21 mouse cellular contexts compared by ENCODE assay signal in the genomic region with DNA sequence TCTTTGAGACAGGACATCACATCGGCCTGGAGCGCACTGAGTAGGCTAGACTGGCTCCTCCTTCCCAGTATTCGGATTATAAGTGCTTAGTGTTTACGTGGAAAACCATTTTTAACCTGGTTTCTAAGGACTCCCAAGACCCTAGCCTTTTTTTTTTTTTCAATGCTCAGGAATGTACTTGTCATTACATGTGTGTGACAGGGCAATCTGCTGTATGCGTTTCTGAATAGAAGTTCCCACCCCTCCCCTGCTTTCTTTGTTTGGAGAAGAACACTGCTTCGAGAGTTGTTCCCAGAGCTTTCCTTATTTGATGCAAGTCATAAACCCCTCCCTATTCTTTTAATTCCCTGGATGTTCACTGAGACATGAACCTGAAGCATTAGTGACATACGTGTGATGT. TPM values are rescaled to one million over a fixed set of nuclear protein-coding genes. Genes with fewer than 3 reads are reported as not detected.
DNase-seq lines count a peak whose midpoint lies in the region; ATAC-seq and TF ChIP-seq lines count a peak whose summit lies in the region.
"Had no signal": no experiment of that assay in that cellular context is flagged by ENCODE, and none has a peak within 500 bp of the region (broad histone marks: within the 10 kb centered on the region; RNA-seq: fewer than 3 reads in every experiment).

No protein-coding gene starts in this region.

- DNase-seq in forebrain, postnatal 0 days = no peak
- DNase-seq in forebrain, embryonic 11.5 days (ENCODE audit: low spot score) = no peak
- DNase-seq in R1 (ENCODE audit: low read depth, low spot score) (peak; percentile 20), liver (no peak)
- DNase-seq in urinary bladder, postnatal 10 days (ENCODE audit: low spot score) = no peak
- DNase-seq: adrenal gland, adult 8-10 months; adrenal gland, postnatal 14 days; adrenal gland, postnatal 36 days; cerebellum, adult 11-12 months; cerebellum, adult 2 months; cerebellum, adult 9-10 months; cerebellum, postnatal 10 days; cerebellum, postnatal 25 days had no signal

- no peaks in the 10 kb centered on the region for H3K9me3 ChIP-seq in forebrain, postnatal 0 days (ENCODE audit: low read length)
- no peaks in the 10 kb centered on the region for H3K9me3 ChIP-seq in forebrain, embryonic 11.5 days (ENCODE audit: control insufficient read depth, low read length)
- H3K9me3 ChIP-seq: embryonic facial prominence, embryonic 10.5 days; embryonic facial prominence, embryonic 12.5 days; forebrain, embryonic 12.5 days; G1E had no signal

- no peak overlapping the region for H3K4me3 ChIP-seq in forebrain, postnatal 0 days (ENCODE audit: low read depth, low read length)
- H3K4me3 ChIP-seq in forebrain, embryonic 11.5 days (ENCODE audit: low read depth, low read length) = no peak overlapping the region
- H3K4me3 ChIP-seq: embryonic facial prominence, embryonic 10.5 days; embryonic facial prominence, embryonic 12.5 days; forebrain, embryonic 12.5 days had no signal

- peak; percentile 53; the same call in 1 of the 2 replicates for ATAC-seq in forebrain, postnatal 0 days
- ATAC-seq in forebrain, embryonic 11.5 days (replicated peaks; ENCODE audit: low FRiP score) = no peak
- ATAC-seq: activated CD4-positive, CD25-positive, alpha-beta regulatory T cell, adult 4 months; forebrain, embryonic 14.5 days; Patski had no signal

- no peak overlapping the region for H3K27ac ChIP-seq in forebrain, postnatal 0 days (ENCODE audit: low read depth, low read length)
- H3K27ac ChIP-seq in forebrain, embryonic 11.5 days (ENCODE audit: low read depth, low read length) = no peak overlapping the region
- H3K27ac ChIP-seq: embryonic facial prominence, embryonic 10.5 days; embryonic facial prominence, embryonic 12.5 days; forebrain, embryonic 12.5 days had no signal

- no peak overlapping the region for H3K9ac ChIP-seq in forebrain, postnatal 0 days
- no peak overlapping the region for H3K9ac ChIP-seq in forebrain, embryonic 11.5 days (ENCODE audit: low read length)
- H3K9ac ChIP-seq: embryonic facial prominence, embryonic 12.5 days; forebrain, embryonic 12.5 days had no signal

- H3K36me3 ChIP-seq in forebrain, postnatal 0 days (ENCODE audit: insufficient read depth) = no peaks in the 10 kb centered on the region
- no peaks in the 10 kb centered on the region for H3K36me3 ChIP-seq in forebrain, embryonic 11.5 days (ENCODE audit: control insufficient read depth, insufficient read depth, low read length)
- H3K36me3 ChIP-seq: embryonic facial prominence, embryonic 10.5 days; embryonic facial prominence, embryonic 12.5 days; forebrain, embryonic 12.5 days; G1E had no signal

- no peaks in the 10 kb centered on the region for H3K27me3 ChIP-seq in forebrain, postnatal 0 days (ENCODE audit: insufficient read depth, low read length)
- H3K27me3 ChIP-seq in forebrain, embryonic 11.5 days (ENCODE audit: control insufficient read depth, insufficient read depth, low read length) = no peaks in the 10 kb centered on the region
- H3K27me3 ChIP-seq: embryonic facial prominence, embryonic 12.5 days; forebrain, embryonic 12.5 days had no signal

- no peaks in the 10 kb centered on the region for H3K4me1 ChIP-seq in forebrain, postnatal 0 days (ENCODE audit: insufficient read depth)
- H3K4me1 ChIP-seq in forebrain, embryonic 11.5 days (replicated peaks; ENCODE audit: control insufficient read depth, insufficient read depth, low read length) = no peaks in the 10 kb centered on the region

- TF ChIP-seq CTCF in forebrain, postnatal 0 days (IDR thresholded peaks at IDR 0.05; ENCODE audit: low read depth) = no peak

- no peak overlapping the region for H3K4me2 ChIP-seq in forebrain, postnatal 0 days (ENCODE audit: low read depth)
- H3K4me2 ChIP-seq in forebrain, embryonic 11.5 days (ENCODE audit: low read depth, low read length, severe bottlenecking) = no peak overlapping the region
- H3K4me2 ChIP-seq: embryonic facial prominence, embryonic 12.5 days; forebrain, embryonic 12.5 days had no signal

- 62% methylated on average over 7 of the region's 7 CpGs for WGBS in forebrain, postnatal 0 days
- WGBS in forebrain, embryonic 11.5 days = 77% methylated on average over 7 of the region's 7 CpGs

RNA-seq across cellular contexts. Expression of a gene that starts 9.0 kb away (rescaled TPM):
- total RNA-seq in forebrain, postnatal 0 days (2014; rRNA removed) = 0.23 and 2.8 TPM in 2 replicates
- 0.06 and 0.13 TPM in 2 replicates for polyA plus RNA-seq in forebrain, postnatal 0 days (2015; fragmentation: Nextera tagmentation; extraction: Ambion mirVana)
- not detected in 2 replicates for polyA plus RNA-seq in forebrain, embryonic 11.5 days (2014; fragmentation: Nextera tagmentation; extraction: Ambion mirVana)
- polyA plus RNA-seq: C2C12, G1E had no signal

RNA-seq across cellular contexts. Expression of a gene that starts 50.7 kb away (rescaled TPM):
- total RNA-seq in forebrain, postnatal 0 days (2014; rRNA removed) = 22.9 and 23.1 TPM in 2 replicates
- polyA plus RNA-seq in forebrain, postnatal 0 days (2015; fragmentation: Nextera tagmentation; extraction: Ambion mirVana) = 129 and 149 TPM in 2 replicates
- polyA plus RNA-seq in forebrain, embryonic 11.5 days (2014; fragmentation: Nextera tagmentation; extraction: Ambion mirVana) = 225 and 235 TPM in 2 replicates
